Mouse (Mus musculus) neural tube, embryonic 12.5 days (tissue): ENCODE results near the gene Sdr39u1. TPM values are rescaled to one million over a fixed set of nuclear protein-coding genes. Genes with fewer than 3 reads are reported as not detected.

Experiments used
- polyA plus RNA-seq: library from polyadenylated mRNA; unstranded; fragments of >200 nt; fragmentation: Nextera tagmentation; extraction: Ambion mirVana; gene quantifications from 2 replicates; pipeline ENCODE4 v1.2.1, GENCODE M21; 2016

Gene Sdr39u1
- polyA plus RNA-seq, 1 experiment from 2014 or later, result 66.0 TPM

Other genes starting within 250 kb of the Sdr39u1 start
- 70.1 and 71.0 TPM in 2 replicates for gene Mdp1, start 239.8 kb downstream of the Sdr39u1 start, polyA plus RNA-seq
- 60.7 and 61.6 TPM in 2 replicates for gene Gmpr2, start 228.4 kb downstream of the Sdr39u1 start, polyA plus RNA-seq
- gene Nedd8, start 228.2 kb downstream of the Sdr39u1 start, polyA plus RNA-seq, result 555 and 567 TPM in 2 replicates
- gene Tinf2, start 218.5 kb downstream of the Sdr39u1 start, polyA plus RNA-seq, result 44.1 and 45.7 TPM in 2 replicates
- 0.34 and 0.36 TPM in 2 replicates for gene Tgm1, start 186.4 kb downstream of the Sdr39u1 start, polyA plus RNA-seq
- 42.0 and 46.3 TPM in 2 replicates for gene Rabggta, start 178.0 kb downstream of the Sdr39u1 start, polyA plus RNA-seq
- 74.1 and 81.8 TPM in 2 replicates for gene Dhrs1, start 154.6 kb downstream of the Sdr39u1 start, polyA plus RNA-seq
- 44.2 and 47.0 TPM in 2 replicates for gene Nop9, start 154.6 kb downstream of the Sdr39u1 start, polyA plus RNA-seq
- 0.30 TPM in 1 of 2 replicates, not detected in the other for gene Cideb, start 141.8 kb downstream of the Sdr39u1 start, polyA plus RNA-seq
- 0.37 and 0.52 TPM in 2 replicates for gene Ltb4r2, start 138.9 kb downstream of the Sdr39u1 start, polyA plus RNA-seq
- gene Ltb4r1, start 134.3 kb downstream of the Sdr39u1 start, polyA plus RNA-seq, result 0.23 and 0.37 TPM in 2 replicates
- gene Adcy4, start 116.2 kb downstream of the Sdr39u1 start, polyA plus RNA-seq, result 9.2 and 10.1 TPM in 2 replicates
- gene Ripk3, start 111.4 kb downstream of the Sdr39u1 start, polyA plus RNA-seq, result 7.9 and 8.7 TPM in 2 replicates
- gene Nfatc4, start 77.1 kb downstream of the Sdr39u1 start, polyA plus RNA-seq, result 22.0 and 24.8 TPM in 2 replicates
- 19.7 and 21.5 TPM in 2 replicates for gene Nynrin, start 46.3 kb downstream of the Sdr39u1 start, polyA plus RNA-seq
- 0.25 and 0.28 TPM in 2 replicates for gene Cbln3, start 15.9 kb downstream of the Sdr39u1 start, polyA plus RNA-seq
- gene Khnyn, start 15.3 kb downstream of the Sdr39u1 start, polyA plus RNA-seq, result 18.3 and 19.7 TPM in 2 replicates
- not detected in 2 replicates for gene Cma1, start 44.4 kb upstream of the Sdr39u1 start, polyA plus RNA-seq
- gene Cma2, start 50.7 kb upstream of the Sdr39u1 start, polyA plus RNA-seq, result not detected in 2 replicates
- gene Mcpt1, start 117.7 kb upstream of the Sdr39u1 start, polyA plus RNA-seq, result not detected in 2 replicates
- not detected in 2 replicates for gene Mcpt9, start 130.2 kb upstream of the Sdr39u1 start, polyA plus RNA-seq
- gene Mcpt2, start 141.7 kb upstream of the Sdr39u1 start, polyA plus RNA-seq, result not detected in 2 replicates
- not detected in 2 replicates for gene Mcpt4, start 162.0 kb upstream of the Sdr39u1 start, polyA plus RNA-seq
- gene Mcpt8, start 185.0 kb upstream of the Sdr39u1 start, polyA plus RNA-seq, result not detected in 2 replicates
- not detected in 2 replicates for gene Ctsg, start 202.3 kb upstream of the Sdr39u1 start, polyA plus RNA-seq
- gene Gzme, start 220.3 kb upstream of the Sdr39u1 start, polyA plus RNA-seq, result not detected in 2 replicates
- not detected in 2 replicates for gene Gzmd, start 232.3 kb upstream of the Sdr39u1 start, polyA plus RNA-seq